Mouse (Mus musculus): ENCODE results near the gene Serinc2. TPM values are rescaled to one million over a fixed set of nuclear protein-coding genes. Genes with fewer than 3 reads are reported as not detected.

Gene Serinc2
- polyA plus RNA-seq, 1 experiment from 2014 or later: 1.3 TPM

DNA sequence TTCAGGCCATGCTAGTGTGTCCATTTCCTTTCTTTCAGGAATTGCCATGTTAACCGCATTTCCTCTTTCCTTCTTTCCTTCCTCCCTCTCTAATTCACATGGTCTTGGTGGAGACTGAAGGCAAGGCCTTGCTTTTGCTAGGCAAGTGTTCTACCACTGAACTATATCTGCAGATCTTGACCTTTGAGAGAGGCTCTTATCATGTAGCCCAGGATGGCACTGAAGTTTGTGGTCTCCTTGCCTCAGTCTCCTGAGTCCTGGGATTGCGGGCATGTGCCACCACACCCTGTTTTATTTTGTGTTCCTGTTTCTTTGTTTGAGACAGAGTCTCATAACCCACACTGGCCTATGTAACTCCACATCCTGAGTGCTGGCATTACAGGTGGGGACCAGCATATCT is 67.1 kb downstream of the Serinc2 start:
- H3K27ac ChIP-seq (ENCODE audit: low read length): no peak overlapping the region
- WGBS (ENCODE audit: insufficient replicate concordance): 60% methylated on average over 2 of the region's 2 CpGs

More for the DNA sequence above, 67.1 kb downstream of the Serinc2 start:
- Histone ChIP-seq H3K4me2 (ENCODE audit: low read depth, low read length) (no peak overlapping the region), H3K9me3 (replicated peaks; ENCODE audit: control insufficient read depth, low read length) (no peaks in the 10 kb centered on the region), H3K27me3 (ENCODE audit: control insufficient read depth, insufficient read depth, low read depth, low read length) (no peaks in the 10 kb centered on the region), H3K4me3 (ENCODE audit: low read depth, low read length) (no peak overlapping the region), H3K36me3 (ENCODE audit: control insufficient read depth, insufficient read depth) (no peaks in the 10 kb centered on the region), H3K4me1 (ENCODE audit: control insufficient read depth, low read depth, low read length) (peaks cover 27% of the 10 kb centered on the region), H3K9ac (ENCODE audit: low read depth, low read length) (no peak overlapping the region)
- no peak for ATAC-seq (ENCODE audit: low read depth)

Other genes with a start within 250 kb of the Serinc2 start
- 3.0 and 3.1 TPM in 2 replicates for gene Col16a1, start 231.4 kb downstream of the Serinc2 start, polyA plus RNA-seq (2015; fragmentation: Nextera tagmentation; extraction: Ambion mirVana)
- 40.6 and 43.6 TPM in 2 replicates for gene Pef1, start 176.6 kb downstream of the Serinc2 start, polyA plus RNA-seq (2015; fragmentation: Nextera tagmentation; extraction: Ambion mirVana)
- gene Hcrtr1, start 139.8 kb downstream of the Serinc2 start, polyA plus RNA-seq (2015; fragmentation: Nextera tagmentation; extraction: Ambion mirVana): 0.06 TPM in 1 of 2 replicates, not detected in the other
- 35.0 and 37.8 TPM in 2 replicates for gene Tinagl1, start 104.1 kb downstream of the Serinc2 start, polyA plus RNA-seq (2015; fragmentation: Nextera tagmentation; extraction: Ambion mirVana)
- not detected in 2 replicates for gene Gm853, start 56.8 kb downstream of the Serinc2 start, polyA plus RNA-seq (2015; fragmentation: Nextera tagmentation; extraction: Ambion mirVana)
- 3.0 and 5.4 TPM in 2 replicates for gene Fabp3, start 29.4 kb upstream of the Serinc2 start, polyA plus RNA-seq (2015; fragmentation: Nextera tagmentation; extraction: Ambion mirVana)
- not detected in 2 replicates for gene Gm10570, start 29.5 kb upstream of the Serinc2 start, polyA plus RNA-seq (2015; fragmentation: Nextera tagmentation; extraction: Ambion mirVana)
- 27.5 and 32.1 TPM in 2 replicates for gene Zcchc17, start 80.7 kb upstream of the Serinc2 start, polyA plus RNA-seq (2015; fragmentation: Nextera tagmentation; extraction: Ambion mirVana)
- gene Snrnp40, start 80.9 kb upstream of the Serinc2 start, polyA plus RNA-seq (2015; fragmentation: Nextera tagmentation; extraction: Ambion mirVana): 52.4 and 56.3 TPM in 2 replicates